Mouse (Mus musculus) colon, adult 2 months (tissue): ENCODE data around the gene Abca13. TPM values are rescaled to one million over a fixed set of nuclear protein-coding genes. Genes with fewer than 3 reads are reported as not detected.

Source experiments
- polyA plus RNA-seq: library from polyadenylated mRNA; depleted of rRNA; stranded (reverse); fragments of >200 nt; gene quantifications from 2 replicates; pipeline ENCODE4 v1.2.3, GENCODE M21; 2012; rRNA removed

The Abca13 gene
- polyA plus RNA-seq, result 0.02 and 0.03 TPM in 2 replicates

DNA sequence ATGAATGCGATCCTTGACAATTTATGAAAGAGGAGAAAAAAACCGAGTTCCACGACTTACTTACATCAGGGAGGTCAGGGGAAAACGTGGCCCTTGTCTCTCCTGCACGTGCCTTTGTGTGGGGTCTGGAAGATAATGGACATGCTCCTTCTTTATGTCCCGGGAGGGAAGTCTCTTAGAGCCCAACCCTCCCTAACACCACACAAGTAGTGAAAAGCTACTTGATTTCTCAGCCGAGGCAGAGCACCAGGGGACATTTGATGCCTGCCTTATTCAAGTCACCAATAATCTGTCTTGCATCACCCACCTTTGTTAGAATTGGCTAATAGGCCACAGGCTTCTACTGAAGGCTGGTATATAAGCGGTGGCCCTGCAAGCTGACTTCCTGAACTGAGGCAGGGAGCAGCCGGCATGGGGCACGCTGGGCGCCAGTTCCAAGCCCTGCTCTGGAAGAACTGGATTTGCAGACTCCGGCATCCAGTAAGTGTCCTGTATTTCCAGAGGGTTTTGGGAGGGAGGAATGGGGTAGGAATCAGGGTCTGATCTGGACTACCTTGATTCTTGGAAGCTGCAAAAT is at the start of gene Abca13:
TSS of gene Abca13 (plus strand) at position 388 of the 577 bp plus-strand sequence.

Other genes starting within 250 kb of the Abca13 start
- 0.08 TPM in 1 of 2 replicates, not detected in the other for gene Pkd1l1, start 218.7 kb upstream of the Abca13 start, polyA plus RNA-seq
- gene Hus1, start 180.8 kb upstream of the Abca13 start, polyA plus RNA-seq, result 3.9 and 4.0 TPM in 2 replicates
- 1.2 and 1.3 TPM in 2 replicates for gene Gm11992, start 143.3 kb upstream of the Abca13 start, polyA plus RNA-seq
- gene Sun3, start 143.0 kb upstream of the Abca13 start, polyA plus RNA-seq, result 0.12 and 0.15 TPM in 2 replicates
- gene Upp1, start 73.8 kb upstream of the Abca13 start, polyA plus RNA-seq, result 68.6 and 73.7 TPM in 2 replicates